Comparison of ENCODE assay signal across 22 mouse cellular contexts in genomic region chr7:81295169-81295568, GRCm38 (mm10).
"Had no signal": no experiment of that assay in that cellular context is flagged by ENCODE, and none has a peak within 500 bp of the region (broad histone marks: within the 10 kb centered on the region; RNA-seq: fewer than 3 reads in every experiment).

No protein-coding gene starts in this region.

- H3K4me3 ChIP-seq: lung, embryonic 15.5 days; midbrain, embryonic 13.5 days; myocyte; neural tube, embryonic 13.5 days; neural tube, embryonic 15.5 days had no signal

- H3K36me3 ChIP-seq: lung, embryonic 15.5 days; midbrain, embryonic 13.5 days; neural tube, embryonic 13.5 days; neural tube, embryonic 15.5 days had no signal

- DNase-seq: lung, adult 2 months; lung, postnatal 14 days; lung, postnatal 36 days; retina, postnatal 1 day; right cerebral cortex, adult 18-20 months; right cerebral cortex, postnatal 25 days; right cerebral cortex, postnatal 4 days; spleen, adult 18-20 months; thymus, adult 18-20 months; thymus, postnatal 14 days; thymus, postnatal 36 days had no signal

- H3K9ac ChIP-seq: liver, embryonic 14.5 days; lung, embryonic 15.5 days; midbrain, embryonic 13.5 days; neural tube, embryonic 13.5 days; neural tube, embryonic 15.5 days had no signal

- H3K4me1 ChIP-seq: lung, embryonic 15.5 days; midbrain, embryonic 13.5 days; neural tube, embryonic 13.5 days; neural tube, embryonic 15.5 days had no signal

- H3K4me2 ChIP-seq: lung, embryonic 15.5 days; midbrain, embryonic 11.5 days; midbrain, embryonic 13.5 days; neural tube, embryonic 13.5 days; neural tube, embryonic 15.5 days had no signal

- ATAC-seq: lung, postnatal 0 days; midbrain, embryonic 13.5 days; midbrain, embryonic 16.5 days had no signal

- H3K27ac ChIP-seq: liver, embryonic 14.5 days; lung, embryonic 15.5 days; macrophage; midbrain, embryonic 13.5 days; neural tube, embryonic 13.5 days; neural tube, embryonic 15.5 days had no signal

- H3K27me3 ChIP-seq: lung, embryonic 15.5 days; midbrain, embryonic 13.5 days; neural tube, embryonic 13.5 days; neural tube, embryonic 15.5 days had no signal

- H3K9me3 ChIP-seq: lung, embryonic 15.5 days; megakaryocyte, embryonic 14.5 days; midbrain, embryonic 13.5 days; neural tube, embryonic 13.5 days; neural tube, embryonic 15.5 days had no signal
